Comparison of ENCODE assay signal across 21 mouse cellular contexts in the genomic region with DNA sequence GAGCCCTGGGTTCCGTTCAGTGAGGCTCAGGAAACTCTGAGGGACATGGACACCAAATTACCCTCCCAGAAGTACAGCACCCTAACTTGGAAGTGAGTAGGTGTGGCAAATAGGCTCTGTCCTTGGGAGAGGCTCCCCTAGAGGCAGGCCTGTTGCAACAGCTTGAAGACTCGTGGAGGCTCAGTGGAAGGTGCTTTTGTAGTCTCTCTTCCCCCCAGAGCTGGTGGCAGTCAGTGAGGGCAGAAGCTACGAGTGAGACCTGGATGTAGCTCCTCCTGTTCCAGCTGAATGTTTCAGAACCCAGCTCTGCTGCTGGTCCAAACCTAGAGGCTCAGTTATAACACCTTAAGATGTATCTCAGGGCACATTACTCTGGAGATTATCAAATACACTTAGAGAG. TPM values are rescaled to one million over a fixed set of nuclear protein-coding genes. Genes with fewer than 3 reads are reported as not detected.
DNase-seq lines count a peak whose midpoint lies in the region; ATAC-seq and TF ChIP-seq lines count a peak whose summit lies in the region.
"Had no signal": no experiment of that assay in that cellular context is flagged by ENCODE, and none has a peak within 500 bp of the region (broad histone marks: within the 10 kb centered on the region; RNA-seq: fewer than 3 reads in every experiment).

No protein-coding gene starts in this region.

- peaks cover 3 to 20% of the 10 kb centered on the region in 2 experiments for H3K36me3 ChIP-seq in CH12.LX (replicated peaks in 1 of 2; ENCODE audit: control insufficient read depth in 1 of 2, insufficient read depth in 1 of 2, low read length in 1 of 2)
- H3K36me3 ChIP-seq in midbrain, embryonic 15.5 days (replicated peaks), result 0 out of 2 replicates have a peak, but pooled peaks cover 2% of the 10 kb centered on the region

- H3K4me2 ChIP-seq in CH12.LX (ENCODE audit: insufficient read depth, low read depth, poor library complexity, severe bottlenecking), result no peak overlapping the region
- H3K4me2 ChIP-seq in midbrain, embryonic 15.5 days, result no peak overlapping the region
- H3K4me2 ChIP-seq: embryonic facial prominence, embryonic 15.5 days; heart, embryonic 13.5 days; hindbrain, embryonic 15.5 days; kidney, embryonic 15.5 days had no signal

- intact Hi-C loops in left cerebral cortex, postnatal 4 days (cut with DNase I), result no loop called here

- ATAC-seq in Patski, result peak; percentile 37
- ATAC-seq in megakaryocyte progenitor cell, adult 5-6 weeks (replicated peaks; ENCODE audit: poor library complexity), result peak; percentile 46
- no peak for ATAC-seq in midbrain, embryonic 15.5 days (replicated peaks)
- ATAC-seq: intestine, embryonic 16.5 days had no signal

- POLR2A ChIA-PET in Patski (lab: Charles Lee), result no interaction called here

- TF ChIP-seq EP300 in CH12.LX (IDR thresholded peaks at IDR 0.05; ENCODE audit: low read length), result no peak

- peak; percentile 58; the same call in 1 of the 2 replicates for TF ChIP-seq POLR2A in CH12.LX (IDR thresholded peaks at IDR 0.05; ENCODE audit: low read depth, low read length)

- dilution Hi-C loops in CH12.LX (cut with MboI; ENCODE audit: extremely low pct_ligation_motif_present, extremely low pct_unique_long_range_greater_than_20kb, low sequenced_read_pairs), result no loop called here

- peak; percentile 9 for TF ChIP-seq RAD21 in CH12.LX (IDR thresholded peaks at IDR 0.05; ENCODE audit: low read depth, low read length)

- no peak overlapping the region for H3K27ac ChIP-seq in layer of hippocampus, adult 2 months
- H3K27ac ChIP-seq in CH12.LX (ENCODE audit: insufficient read depth, low read depth), result no peak overlapping the region
- H3K27ac ChIP-seq in midbrain, embryonic 15.5 days, result no peak overlapping the region
- H3K27ac ChIP-seq: embryonic facial prominence, embryonic 15.5 days; heart, embryonic 13.5 days; hindbrain, embryonic 15.5 days; kidney, embryonic 15.5 days had no signal

- CTCF ChIA-PET in Patski (lab: Charles Lee), result interaction anchor here (0.9 to 2.5 kb wide), 7 partner anchors 10 to 147 kb away, joined by 3 to 8 read pairs (median 4); no protein-coding TSS in a partner anchor

- DNase-seq in layer of hippocampus, adult 2 months (ENCODE audit: low spot score in 2 of 2), result no peak
- no peak for DNase-seq in layer of hippocampus, postnatal 10 days (ENCODE audit: low spot score in 2 of 2)
- DNase-seq in CH12.LX (ENCODE audit: extremely low read depth) (no peak), Patski (ENCODE audit: low read depth, low spot score) (no peak)
- no peak for DNase-seq in left cerebral cortex, postnatal 4 days
- DNase-seq: adrenal gland, adult 2 months; cerebellum, adult 9-11 months; gastrocnemius, postnatal 14 days; heart, adult 18-20 months; heart, postnatal 36 days; layer of hippocampus, postnatal 36 days; lung, postnatal 14 days; retina, postnatal 1 day had no signal

- TF ChIP-seq CTCF in layer of hippocampus, adult 2 months (conservative IDR thresholded peaks at IDR 0.05), result peak; percentile 31
- peak in 1 of 2 experiments; percentile 34; a peak in 2 of 4 replicates for TF ChIP-seq CTCF in CH12.LX (conservative IDR thresholded peaks at IDR 0.05 in 1 of 2, IDR thresholded peaks at IDR 0.05 in 1 of 2; ENCODE audit: low read depth in 2 of 2, low read length in 2 of 2)
- no peak for TF ChIP-seq CTCF in Patski (IDR thresholded peaks at IDR 0.05)

- H3K4me3 ChIP-seq in layer of hippocampus, adult 2 months, result no peak overlapping the region
- H3K4me3 ChIP-seq in CH12.LX (replicated peaks in 1 of 3; ENCODE audit: low read depth in 2 of 3, low read length in 2 of 3, poor library complexity in 1 of 3), result no peak overlapping the region
- H3K4me3 ChIP-seq in midbrain, embryonic 15.5 days, result no peak overlapping the region
- H3K4me3 ChIP-seq: embryonic facial prominence, embryonic 15.5 days; heart, embryonic 13.5 days; hindbrain, embryonic 15.5 days; kidney, embryonic 15.5 days had no signal

- H3K9me3 ChIP-seq in CH12.LX (replicated peaks; ENCODE audit: low read length), result no peaks in the 10 kb centered on the region
- no peaks in the 10 kb centered on the region for H3K9me3 ChIP-seq in midbrain, embryonic 15.5 days
- H3K9me3 ChIP-seq: embryonic facial prominence, embryonic 15.5 days; G1E; heart, embryonic 13.5 days; hindbrain, embryonic 15.5 days; kidney, embryonic 15.5 days had no signal

- H3K27me3 ChIP-seq in CH12.LX (replicated peaks) (no peaks in the 10 kb centered on the region), Patski (no peaks in the 10 kb centered on the region)
- H3K27me3 ChIP-seq in midbrain, embryonic 15.5 days (replicated peaks), result no peaks in the 10 kb centered on the region
- H3K27me3 ChIP-seq: embryonic facial prominence, embryonic 15.5 days; heart, embryonic 13.5 days; hindbrain, embryonic 15.5 days; kidney, embryonic 15.5 days had no signal

- H3K79me2 ChIP-seq in CH12.LX (replicated peaks; ENCODE audit: control insufficient read depth, extremely low read depth, insufficient read depth, poor library complexity, severe bottlenecking), result no peaks in the 10 kb centered on the region

- 22% methylated on average over 3 of the region's 3 CpGs for WGBS in midbrain, embryonic 15.5 days

- in situ Hi-C loops in CH12.LX (cut with MboI; ENCODE audit: low pct_ligation_motif_present, low pct_unique_long_range_greater_than_20kb, low sequenced_read_pairs), result no loop called here
- in situ Hi-C loops in Patski (cut with MboI; ENCODE audit: low pct_unique_long_range_greater_than_20kb), result no loop called here

- peaks cover 7 to 27% of the 10 kb centered on the region in 2 experiments for H3K4me1 ChIP-seq in CH12.LX (ENCODE audit: control insufficient read depth in 1 of 2, insufficient read depth in 2 of 2)
- H3K4me1 ChIP-seq in midbrain, embryonic 15.5 days, result no peaks in the 10 kb centered on the region
- H3K4me1 ChIP-seq: embryonic facial prominence, embryonic 15.5 days; heart, embryonic 13.5 days; hindbrain, embryonic 15.5 days; kidney, embryonic 15.5 days had no signal

- no peak overlapping the region for H3K9ac ChIP-seq in CH12.LX (ENCODE audit: insufficient read depth, low read depth)
- H3K9ac ChIP-seq in midbrain, embryonic 15.5 days, result no peak overlapping the region
- H3K9ac ChIP-seq: embryonic facial prominence, embryonic 15.5 days; heart, embryonic 13.5 days; hindbrain, embryonic 15.5 days; kidney, embryonic 15.5 days had no signal

TF ChIP-seq in CH12.LX, 34 proteins besides CTCF, POLR2A, EP300 and RAD21:
- no peak for TF ChIP-seq KAT2A (IDR thresholded peaks at IDR 0.05; ENCODE audit: insufficient replicate concordance, low read length)
- TF ChIP-seq ZC3H11A (IDR thresholded peaks at IDR 0.05; ENCODE audit: low read depth, low read length), result no peak
- TF ChIP-seq ZMIZ1 (IDR thresholded peaks at IDR 0.05; ENCODE audit: low read depth, low read length), result peak; percentile 86; the same call in 1 of the 2 replicates
- peak; percentile 90 for TF ChIP-seq TBP (conservative IDR thresholded peaks at IDR 0.05; ENCODE audit: low read depth, low read length)
- no peak for TF ChIP-seq JUN (IDR thresholded peaks at IDR 0.05; ENCODE audit: insufficient read depth, low read depth, low read length)

RNA-seq across cellular contexts. Expression of a gene that starts 2.0 kb away (rescaled TPM):
- total RNA-seq in layer of hippocampus, adult 2 months (2021), result 100 to 1,000 TPM; 101 to 105 TPM
- 10 to 100 TPM; 90.1 to 92.7 TPM for total RNA-seq in layer of hippocampus, postnatal 10 days (2021)
- total RNA-seq in CH12.LX (2012; rRNA removed), result 8.5 and 10.1 TPM in 2 replicates
- total RNA-seq in CH12.LX (2014; rRNA removed), result 4.4 and 5.7 TPM in 2 replicates
- polyA plus RNA-seq in CH12.LX (2012; ENCODE audit: insufficient read length, low read depth), result 24.4 and 29.1 TPM in 2 replicates
- 49.8 TPM for polyA plus RNA-seq in Patski (2021)
- 13.7 and 19.5 TPM in 2 replicates for total RNA-seq in megakaryocyte progenitor cell, adult 5-6 weeks (2015)
- total RNA-seq in megakaryocyte progenitor cell, adult 5-6 weeks (2017), result 5.8 and 6.7 TPM in 2 replicates
- total RNA-seq in left cerebral cortex, postnatal 4 days (2021), result 100 to 1,000 TPM; 133 to 136 TPM
- 70.4 and 75.0 TPM in 2 replicates for polyA plus RNA-seq in midbrain, embryonic 15.5 days (2015; fragmentation: Nextera tagmentation; extraction: Ambion mirVana)

Comparison
In these comparisons a context has a peak if more than half of its experiments do, and no peak if none do; other contexts are left out.
1. RNA of a gene that starts 2.0 kb away (total RNA-seq): 133 to 136 TPM in left cerebral cortex, postnatal 4 days, 101 to 105 TPM in layer of hippocampus, adult 2 months and 90.1 to 92.7 TPM in layer of hippocampus, postnatal 10 days; 5.8 to 19.5 TPM in megakaryocyte progenitor cell, adult 5-6 weeks and 4.4 to 10.1 TPM in CH12.LX; every median in the first group is over 4 times any median in the second.